19 mouse cellular contexts compared by ENCODE assay signal in the genomic region with DNA sequence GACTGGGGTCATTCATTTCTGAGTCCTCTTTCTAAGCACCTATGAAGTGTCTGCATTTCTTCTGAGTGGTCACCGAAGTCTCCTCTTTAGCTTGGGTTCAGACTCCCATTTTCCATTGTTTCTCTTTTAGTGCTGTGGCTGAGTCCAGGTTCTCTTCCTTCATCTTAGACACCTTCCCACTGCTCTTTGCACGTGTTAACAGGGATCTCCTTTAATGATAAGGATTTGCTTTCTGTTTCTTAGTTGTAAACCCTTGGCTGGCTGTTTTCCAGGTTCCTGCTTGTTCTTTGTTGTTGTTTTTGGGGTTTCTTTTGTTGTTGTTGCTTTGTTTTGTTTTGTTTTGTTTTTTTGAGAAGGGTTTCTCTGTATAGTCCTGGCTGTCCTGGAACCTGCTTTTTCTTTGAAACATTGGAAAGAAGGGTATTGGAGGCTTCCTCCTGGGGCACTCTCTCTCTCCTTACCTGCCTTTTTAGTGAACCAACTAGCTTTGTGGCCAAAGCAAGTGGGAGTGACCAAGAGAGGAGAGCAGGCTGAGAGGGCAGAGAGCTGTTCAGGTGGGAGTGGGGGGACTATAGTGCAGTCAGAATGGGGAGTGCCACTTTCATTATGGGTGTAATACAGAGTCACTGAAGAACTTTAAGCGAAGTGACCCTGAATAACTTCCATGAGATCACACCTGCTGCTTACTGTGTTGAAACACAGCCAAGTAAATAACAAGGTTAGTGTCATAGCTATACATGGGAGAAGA.
"Had no signal": no experiment of that assay in that cellular context is flagged by ENCODE, and none has a peak within 500 bp of the region (broad histone marks: within the 10 kb centered on the region; RNA-seq: fewer than 3 reads in every experiment).

No protein-coding gene starts in this region.

- H3K27me3 ChIP-seq: kidney, embryonic 15.5 days; limb, embryonic 13.5 days; liver, embryonic 13.5 days; neural tube, embryonic 12.5 days; neural tube, embryonic 15.5 days; stomach, embryonic 15.5 days had no signal

- DNase-seq: kidney, adult 8-10 months; kidney, postnatal 10 days; kidney, postnatal 36 days; liver, embryonic 13.5 days; lung, adult 2 months; lung, postnatal 36 days; midbrain, embryonic 14.5 days; right cerebral cortex, adult 18-20 months; right cerebral cortex, postnatal 14 days; right cerebral cortex, postnatal 4 days; spleen, adult 18-20 months; thymus, postnatal 36 days had no signal

- H3K4me3 ChIP-seq: kidney, embryonic 15.5 days; limb, embryonic 10.5 days; limb, embryonic 13.5 days; liver, embryonic 13.5 days; neural tube, embryonic 12.5 days; neural tube, embryonic 15.5 days; stomach, embryonic 15.5 days had no signal

- H3K9me3 ChIP-seq: kidney, embryonic 15.5 days; limb, embryonic 10.5 days; limb, embryonic 13.5 days; liver, embryonic 13.5 days; neural tube, embryonic 12.5 days; neural tube, embryonic 15.5 days; stomach, embryonic 15.5 days had no signal

- H3K4me1 ChIP-seq: kidney, embryonic 15.5 days; limb, embryonic 10.5 days; limb, embryonic 13.5 days; liver, embryonic 13.5 days; neural tube, embryonic 12.5 days; neural tube, embryonic 15.5 days; stomach, embryonic 15.5 days had no signal

- H3K9ac ChIP-seq: kidney, embryonic 15.5 days; limb, embryonic 13.5 days; liver, embryonic 13.5 days; neural tube, embryonic 12.5 days; neural tube, embryonic 15.5 days; stomach, embryonic 15.5 days had no signal

- H3K36me3 ChIP-seq: kidney, embryonic 15.5 days; liver, embryonic 13.5 days; neural tube, embryonic 12.5 days; stomach, embryonic 15.5 days had no signal

- H3K27ac ChIP-seq: kidney, embryonic 15.5 days; limb, embryonic 10.5 days; limb, embryonic 13.5 days; liver, embryonic 13.5 days; neural tube, embryonic 12.5 days; neural tube, embryonic 15.5 days; stomach, embryonic 15.5 days had no signal

- H3K4me2 ChIP-seq: kidney, embryonic 15.5 days; limb, embryonic 13.5 days; liver, embryonic 13.5 days; midbrain, embryonic 11.5 days; neural tube, embryonic 12.5 days; neural tube, embryonic 15.5 days; stomach, embryonic 15.5 days had no signal
